Mouse (Mus musculus): Measurements from ENCODE around the gene Prr15. TPM values are rescaled to one million over a fixed set of nuclear protein-coding genes. Genes with fewer than 3 reads are reported as not detected.

The Prr15 gene
- polyA plus RNA-seq, 1 experiment from 2014 or later, result 0.96 TPM

DNA sequence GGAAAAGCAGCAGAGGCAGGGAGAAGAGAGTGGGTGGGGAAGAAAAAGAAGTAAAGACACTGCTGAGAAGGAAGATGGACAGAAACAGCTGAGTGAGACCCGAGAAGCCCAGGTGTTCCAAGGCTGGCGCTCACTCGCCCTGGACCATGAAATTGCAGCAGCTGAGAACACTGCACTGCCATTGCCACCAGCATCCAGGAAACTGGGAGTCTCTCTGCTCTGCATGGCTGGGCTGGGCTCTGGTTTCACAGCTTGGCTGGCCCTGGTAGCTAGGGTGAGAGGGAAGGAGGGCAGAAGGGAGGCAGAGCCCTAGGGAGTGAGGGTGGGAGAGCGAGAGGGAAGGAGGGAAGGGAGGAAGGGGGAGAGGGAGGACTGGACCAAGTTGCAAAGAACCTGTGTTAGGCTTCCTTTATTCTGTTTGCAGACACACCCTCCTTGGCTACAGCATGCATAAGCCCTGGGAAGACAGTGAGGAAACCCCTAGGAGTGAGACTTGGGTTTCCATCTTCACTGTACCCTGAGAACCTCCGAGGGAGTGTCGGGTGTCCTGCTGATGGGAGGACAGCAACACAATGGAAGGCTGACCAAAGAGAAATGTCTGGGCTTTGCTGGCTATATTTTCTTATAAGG is 44.4 kb downstream of the Prr15 start:
- peaks cover 30% of the 10 kb centered on the region for H3K27me3 ChIP-seq (ENCODE audit: low read depth, poor library complexity, severe bottlenecking)
- H3K36me3 ChIP-seq, result no peaks in the 10 kb centered on the region
- no peaks in the 10 kb centered on the region for H3K9me3 ChIP-seq (replicated peaks)
- H3K4me3 ChIP-seq, result no peak overlapping the region
- 53% methylated on average over 6 of the region's 6 CpGs for WGBS
- peaks cover 25% of the 10 kb centered on the region for H3K4me1 ChIP-seq
- no peak for DNase-seq (ENCODE audit: low spot score)
- H3K27ac ChIP-seq (replicated peaks), result peak overlapping the region; percentile 55; the same call in 1 of the 2 replicates

DNA sequence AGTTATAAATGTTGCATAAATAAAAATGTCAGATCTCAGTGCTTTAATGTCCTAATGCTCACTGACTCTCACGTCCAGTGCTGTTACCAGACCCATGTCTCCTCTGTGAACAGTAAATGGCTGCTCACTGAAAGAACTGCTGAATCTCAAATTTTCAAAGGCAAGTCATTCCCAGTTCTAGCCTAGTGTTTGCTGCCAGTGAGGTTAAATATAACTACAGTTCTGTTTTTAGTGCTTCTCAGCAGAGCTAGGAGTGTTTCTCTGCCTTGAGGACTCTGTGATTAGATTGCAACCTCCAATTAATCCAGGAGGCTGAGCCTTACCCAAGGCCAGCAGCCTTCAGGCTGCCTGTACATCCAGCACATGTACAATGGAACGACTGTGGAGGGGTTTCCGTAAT is 46.2 kb downstream of the Prr15 start:
- DNase-seq (ENCODE audit: low spot score), result no peak
- Histone ChIP-seq H3K27ac (replicated peaks) (no peak overlapping the region), H3K36me3 (no peaks in the 10 kb centered on the region), H3K4me1 (peaks cover 23% of the 10 kb centered on the region), H3K4me3 (no peak overlapping the region), H3K9me3 (replicated peaks) (no peaks in the 10 kb centered on the region), H3K27me3 (ENCODE audit: low read depth, poor library complexity, severe bottlenecking) (peaks cover 24% of the 10 kb centered on the region)
- WGBS, result 95% methylated on average over 3 of the region's 3 CpGs

DNA sequence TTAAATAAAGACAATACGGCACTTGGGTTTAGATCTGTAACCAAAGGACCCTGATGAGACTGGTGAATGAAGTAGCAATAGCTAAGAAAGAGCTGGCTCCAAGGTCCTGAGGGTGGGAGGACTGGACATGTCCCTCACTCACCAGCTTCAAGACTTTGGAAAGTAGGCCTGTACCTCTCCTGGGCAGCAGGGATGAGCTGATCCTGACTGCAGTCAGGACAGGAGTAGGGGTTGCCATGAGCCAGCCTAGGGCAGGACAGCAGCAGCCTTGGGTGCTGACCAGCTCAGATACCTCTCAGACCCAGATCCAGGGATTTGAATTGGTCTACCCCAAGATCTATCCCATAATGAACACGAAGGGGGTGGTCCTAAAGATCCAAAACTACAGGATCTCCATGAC is 53.7 kb downstream of the Prr15 start:
- Histone ChIP-seq H3K4me1 (peaks cover 3% of the 10 kb centered on the region; the same call in 1 of the 2 replicates), H3K27ac (replicated peaks) (no peak overlapping the region), H3K27me3 (ENCODE audit: low read depth, poor library complexity, severe bottlenecking) (no peaks in the 10 kb centered on the region), H3K9me3 (replicated peaks) (no peaks in the 10 kb centered on the region), H3K36me3 (no peaks in the 10 kb centered on the region), H3K4me3 (no peak overlapping the region)
- WGBS, result 72% methylated on average over 2 of the region's 2 CpGs
- no peak for DNase-seq (ENCODE audit: low spot score)

Other genes starting within 250 kb of the Prr15 start
- gene Wipf3, start 103.8 kb downstream of the Prr15 start, polyA plus RNA-seq (2016; fragmentation: Nextera tagmentation; extraction: Ambion mirVana), result 0.30 and 0.50 TPM in 2 replicates
- gene Scrn1, start 240.7 kb downstream of the Prr15 start, polyA plus RNA-seq (2016; fragmentation: Nextera tagmentation; extraction: Ambion mirVana), result 47.7 and 66.6 TPM in 2 replicates